Mouse (Mus musculus) MEL (cell line): ENCODE data around the gene Gtf3c6.

Experiments
- BHLHE40 ChIP-seq: IDR thresholded peaks from 2 replicates; pipeline ENCODE4 v1.6.1; 2012; ENCODE audit warnings: low read depth, mild to moderate bottlenecking, inconsistent platforms, low read length, improper control_type of control experiment, borderline replicate concordance
- CTCF ChIP-seq, 3 experiments: IDR thresholded peaks in 2 of 3; conservative IDR thresholded peaks in 1 of 3; 2 replicates each; pipeline ENCODE4 v1.5.1; 2011 to 2012; ENCODE audit warnings: low read length in 3 of 3, low read depth in 2 of 3, mild to moderate bottlenecking in 2 of 3, improper control_type of control experiment in 1 of 3, inconsistent platforms in 1 of 3, mixed read lengths in 1 of 3, moderate library complexity in 1 of 3; ENCODE audit not compliant: control insufficient read depth in 1 of 3, insufficient read depth in 1 of 3, poor library complexity in 1 of 3, severe bottlenecking in 1 of 3
- EP300 ChIP-seq, 2 experiments: IDR thresholded peaks; 2 replicates each; pipeline ENCODE4 v1.6.1; 2011; ENCODE audit warnings: improper control_type of control experiment in 2 of 2, low read length in 2 of 2, low read depth in 1 of 2, mild to moderate bottlenecking in 1 of 2
- HCFC1 ChIP-seq: IDR thresholded peaks from 2 replicates; pipeline ENCODE4 v1.6.1; 2012; ENCODE audit warnings: low read depth, mild to moderate bottlenecking, inconsistent platforms, low read length, improper control_type of control experiment, moderate library complexity
- KAT2A ChIP-seq: conservative IDR thresholded peaks from 2 replicates; pipeline ENCODE4 v1.6.1; 2012; ENCODE audit warnings: low read depth, low read length, improper control_type of control experiment, inconsistent platforms
- MAFK ChIP-seq: IDR thresholded peaks from 2 replicates; pipeline ENCODE4 v1.6.1; 2011; ENCODE audit warnings: low read depth, mild to moderate bottlenecking, low read length, improper control_type of control experiment, borderline replicate concordance
- MAX ChIP-seq: IDR thresholded peaks from 2 replicates; pipeline ENCODE4 v1.6.1; 2011; ENCODE audit warnings: low read length, improper control_type of control experiment
- MYC ChIP-seq: IDR thresholded peaks from 2 replicates; pipeline ENCODE4 v1.6.1; 2011; ENCODE audit warnings: low read depth, mild to moderate bottlenecking, low read length, improper control_type of control experiment, moderate library complexity
- POLR2A ChIP-seq, 2 experiments: IDR thresholded peaks; 2 replicates each; pipeline ENCODE4 v1.6.1; 2011 to 2012; ENCODE audit warnings: low read length in 2 of 2, mild to moderate bottlenecking in 2 of 2, control low read depth in 1 of 2, improper control_type of control experiment in 1 of 2, low read depth in 1 of 2, moderate library complexity in 1 of 2; ENCODE audit not compliant: control insufficient read depth in 1 of 2, insufficient read depth in 1 of 2, poor library complexity in 1 of 2
- TCF12 ChIP-seq: IDR thresholded peaks from 2 replicates; pipeline ENCODE4 v1.6.1; 2014; ENCODE audit warnings: low read depth, mild to moderate bottlenecking, inconsistent platforms, low read length, improper control_type of control experiment, moderate library complexity
- UBTF ChIP-seq: IDR thresholded peaks from 2 replicates; pipeline ENCODE4 v1.6.1; 2012; ENCODE audit warnings: low read depth, mild to moderate bottlenecking, inconsistent platforms, low read length, improper control_type of control experiment, moderate library complexity, borderline replicate concordance; ENCODE audit not compliant: insufficient read depth
- ZC3H11A ChIP-seq: IDR thresholded peaks from 2 replicates; pipeline ENCODE4 v1.6.1; 2012; ENCODE audit warnings: low read depth, mild to moderate bottlenecking, inconsistent platforms, low read length, improper control_type of control experiment

DNA sequence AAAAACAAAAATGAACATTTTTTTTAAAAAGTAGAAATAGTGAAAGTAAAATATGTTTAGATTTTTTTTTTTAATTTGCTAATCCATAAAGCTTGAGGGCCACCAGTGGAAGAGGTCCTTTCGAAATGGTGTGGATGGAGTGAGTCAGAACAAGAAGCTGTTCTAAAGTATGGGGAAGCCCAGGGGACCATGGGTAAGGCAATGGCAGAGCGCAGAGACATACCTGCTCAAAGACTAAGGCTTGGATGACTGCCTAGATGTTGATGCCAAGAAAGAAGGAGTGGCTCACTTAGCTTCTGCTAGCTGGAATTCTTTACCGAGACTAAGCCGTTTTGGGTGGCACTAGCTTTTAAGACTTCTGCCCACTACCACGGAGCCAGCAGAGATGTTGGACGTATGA is 4.3 kb upstream of the Gtf3c6 start:
- TF ChIP-seq HCFC1 (no peak), ZC3H11A (no peak), KAT2A (no peak), EP300 (IDR thresholded peaks at IDR 0.05; ENCODE audit: low read depth in 1 of 2, low read length in 2 of 2) (no peak), CTCF (IDR thresholded peaks at IDR 0.05 in 2 of 3, conservative IDR thresholded peaks at IDR 0.05 in 1 of 3; ENCODE audit: control insufficient read depth in 1 of 3, insufficient read depth in 1 of 3, low read depth in 2 of 3, low read length in 3 of 3, poor library complexity in 1 of 3, severe bottlenecking in 1 of 3) (no peak), POLR2A (IDR thresholded peaks at IDR 0.05; ENCODE audit: control insufficient read depth in 1 of 2, insufficient read depth in 1 of 2, low read depth in 1 of 2, low read length in 2 of 2, poor library complexity in 1 of 2) (no peak), UBTF (no peak), BHLHE40 (no peak), MYC (no peak), MAFK (no peak), TCF12 (no peak), MAX (no peak)
